11 mouse cellular contexts compared by ENCODE assay signal in the genomic region with DNA sequence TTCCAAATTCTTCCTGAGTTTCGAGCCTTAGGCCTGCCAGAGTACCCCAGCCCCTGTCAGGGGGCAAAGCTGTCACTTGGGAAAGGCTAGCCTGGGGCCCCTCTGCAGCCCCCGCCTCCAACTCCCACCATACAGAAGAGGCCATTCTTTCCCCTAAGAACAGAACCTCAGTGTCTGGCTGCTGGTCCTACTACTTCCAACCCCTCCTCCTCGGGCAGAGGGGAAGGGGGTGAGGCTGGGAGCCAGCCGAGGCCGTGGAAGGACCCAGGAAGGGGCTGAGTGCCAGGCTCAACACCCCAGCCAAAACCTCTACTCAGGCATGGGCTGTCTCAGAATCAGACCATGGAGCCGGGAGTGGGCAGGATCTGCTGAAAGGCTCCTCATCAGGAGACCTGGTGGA. TPM values are rescaled to one million over a fixed set of nuclear protein-coding genes. Genes with fewer than 3 reads are reported as not detected.
DNase-seq lines count a peak whose midpoint lies in the region; ATAC-seq and TF ChIP-seq lines count a peak whose summit lies in the region.
"Had no signal": no experiment of that assay in that cellular context is flagged by ENCODE, and none has a peak within 500 bp of the region (broad histone marks: within the 10 kb centered on the region; RNA-seq: fewer than 3 reads in every experiment).

No protein-coding gene starts in this region.

- H3K27ac ChIP-seq in layer of hippocampus, adult 2 months = peak overlapping the region; percentile 61; the same call in 1 of the 2 replicates
- peak overlapping the region; percentile 67 for H3K27ac ChIP-seq in forebrain, embryonic 15.5 days (replicated peaks)
- peak overlapping the region; percentile 75 for H3K27ac ChIP-seq in hindbrain, embryonic 15.5 days (replicated peaks)
- H3K27ac ChIP-seq in midbrain, postnatal 0 days (ENCODE audit: low read depth, low read length) = peak overlapping the region; percentile 57; the same call in 1 of the 2 replicates
- H3K27ac ChIP-seq: embryonic facial prominence, embryonic 13.5 days; heart, embryonic 13.5 days had no signal

- peak; percentile 36 to 48 for DNase-seq in layer of hippocampus, adult 2 months (ENCODE audit: low spot score in 2 of 2)
- DNase-seq in layer of hippocampus, adult 9-10 months (ENCODE audit: low spot score) = no peak
- DNase-seq in midbrain, postnatal 0 days (ENCODE audit: low spot score) = peak; percentile 77
- no peak for DNase-seq in spleen, postnatal 10 days (ENCODE audit: low spot score in 2 of 2)
- no peak for DNase-seq in spleen, postnatal 14 days (ENCODE audit: low spot score in 2 of 2)
- DNase-seq: cerebellum, adult 2 months; lung, adult 2 months had no signal

- no peaks in the 10 kb centered on the region for H3K36me3 ChIP-seq in forebrain, embryonic 15.5 days
- no peaks in the 10 kb centered on the region for H3K36me3 ChIP-seq in hindbrain, embryonic 15.5 days
- peaks cover 5% of the 10 kb centered on the region; the same call in 1 of the 2 replicates for H3K36me3 ChIP-seq in midbrain, postnatal 0 days (ENCODE audit: insufficient read depth, low read length)
- H3K36me3 ChIP-seq: embryonic facial prominence, embryonic 13.5 days had no signal

- no peak overlapping the region for H3K4me3 ChIP-seq in layer of hippocampus, adult 2 months
- H3K4me3 ChIP-seq in forebrain, embryonic 15.5 days = no peak overlapping the region
- no peak overlapping the region for H3K4me3 ChIP-seq in hindbrain, embryonic 15.5 days
- H3K4me3 ChIP-seq in midbrain, postnatal 0 days (ENCODE audit: low read depth, low read length) = no peak overlapping the region
- H3K4me3 ChIP-seq: embryonic facial prominence, embryonic 13.5 days; heart, embryonic 13.5 days had no signal

- no peaks in the 10 kb centered on the region for H3K9me3 ChIP-seq in forebrain, embryonic 15.5 days
- no peaks in the 10 kb centered on the region for H3K9me3 ChIP-seq in hindbrain, embryonic 15.5 days
- no peaks in the 10 kb centered on the region for H3K9me3 ChIP-seq in midbrain, postnatal 0 days (ENCODE audit: low read length)
- H3K9me3 ChIP-seq: embryonic facial prominence, embryonic 13.5 days; heart, embryonic 13.5 days had no signal

- peaks cover 39% of the 10 kb centered on the region for H3K4me1 ChIP-seq in forebrain, embryonic 15.5 days
- H3K4me1 ChIP-seq in hindbrain, embryonic 15.5 days (replicated peaks) = peaks cover 57% of the 10 kb centered on the region
- H3K4me1 ChIP-seq in midbrain, postnatal 0 days (ENCODE audit: insufficient read depth, low read length) = peaks cover 5% of the 10 kb centered on the region; the same call in 1 of the 2 replicates

- TF ChIP-seq CTCF in layer of hippocampus, adult 2 months (conservative IDR thresholded peaks at IDR 0.05) = no peak
- no peak for TF ChIP-seq CTCF in midbrain, postnatal 0 days (IDR thresholded peaks at IDR 0.05)

- H3K4me2 ChIP-seq in forebrain, embryonic 15.5 days (replicated peaks) = no peak overlapping the region
- no peak overlapping the region for H3K4me2 ChIP-seq in hindbrain, embryonic 15.5 days
- no peak overlapping the region for H3K4me2 ChIP-seq in midbrain, postnatal 0 days (ENCODE audit: low read depth, low read length, poor library complexity, severe bottlenecking)
- H3K4me2 ChIP-seq: embryonic facial prominence, embryonic 13.5 days; heart, embryonic 13.5 days had no signal

- H3K9ac ChIP-seq in forebrain, embryonic 15.5 days (replicated peaks) = no peak overlapping the region
- H3K9ac ChIP-seq in hindbrain, embryonic 15.5 days = no peak overlapping the region
- no peak overlapping the region for H3K9ac ChIP-seq in midbrain, postnatal 0 days (replicated peaks; ENCODE audit: low read length, poor library complexity, severe bottlenecking)
- H3K9ac ChIP-seq: embryonic facial prominence, embryonic 13.5 days; heart, embryonic 13.5 days had no signal

- no peaks in the 10 kb centered on the region for H3K27me3 ChIP-seq in forebrain, embryonic 15.5 days
- H3K27me3 ChIP-seq in hindbrain, embryonic 15.5 days = peaks cover 7% of the 10 kb centered on the region; the same call in 1 of the 2 replicates
- 0 out of 2 replicates have a peak, but pooled peaks cover 3% of the 10 kb centered on the region for H3K27me3 ChIP-seq in midbrain, postnatal 0 days (ENCODE audit: insufficient read depth, low read length)

- peak; percentile 49 for ATAC-seq in forebrain, embryonic 15.5 days (replicated peaks)
- peak; percentile 81 for ATAC-seq in hindbrain, embryonic 15.5 days (ENCODE audit: low FRiP score, low read depth)
- ATAC-seq in midbrain, postnatal 0 days (ENCODE audit: low FRiP score) = peak; percentile 60

- 51% methylated on average over 6 of the region's 6 CpGs for WGBS in forebrain, embryonic 15.5 days
- WGBS in hindbrain, embryonic 15.5 days = 57% methylated on average over 6 of the region's 6 CpGs
- 48% methylated on average over 6 of the region's 6 CpGs for WGBS in midbrain, postnatal 0 days

RNA-seq across cellular contexts. Expression of a gene that starts 8.1 kb away (rescaled TPM):
- 10 to 100 TPM; 18.1 to 20.1 TPM for total RNA-seq in layer of hippocampus, adult 2 months (2021)
- polyA plus RNA-seq in forebrain, embryonic 15.5 days (2015; fragmentation: Nextera tagmentation; extraction: Ambion mirVana) = 10.8 and 12.4 TPM in 2 replicates
- polyA plus RNA-seq in hindbrain, embryonic 15.5 days (2015; fragmentation: Nextera tagmentation; extraction: Ambion mirVana) = 15.1 and 17.5 TPM in 2 replicates
- total RNA-seq in midbrain, postnatal 0 days (2014; rRNA removed) = 7.8 and 8.5 TPM in 2 replicates
- polyA plus RNA-seq in midbrain, postnatal 0 days (2015; fragmentation: Nextera tagmentation; extraction: Ambion mirVana) = 12.2 and 12.9 TPM in 2 replicates

RNA-seq across cellular contexts. Expression of a gene that starts 8.5 kb away (rescaled TPM):
- total RNA-seq in layer of hippocampus, adult 2 months (2021) = 10 to 100 TPM; 20.5 to 20.6 TPM
- 19.0 and 24.1 TPM in 2 replicates for polyA plus RNA-seq in forebrain, embryonic 15.5 days (2015; fragmentation: Nextera tagmentation; extraction: Ambion mirVana)
- 19.1 and 20.4 TPM in 2 replicates for polyA plus RNA-seq in hindbrain, embryonic 15.5 days (2015; fragmentation: Nextera tagmentation; extraction: Ambion mirVana)
- total RNA-seq in midbrain, postnatal 0 days (2014; rRNA removed) = 13.0 and 19.3 TPM in 2 replicates
- 17.5 and 20.1 TPM in 2 replicates for polyA plus RNA-seq in midbrain, postnatal 0 days (2015; fragmentation: Nextera tagmentation; extraction: Ambion mirVana)

RNA-seq across cellular contexts. Expression of a gene that starts 16.1 kb away (rescaled TPM):
- 10 to 100 TPM; 67.3 to 74.6 TPM for total RNA-seq in layer of hippocampus, adult 2 months (2021)
- polyA plus RNA-seq in forebrain, embryonic 15.5 days (2015; fragmentation: Nextera tagmentation; extraction: Ambion mirVana) = 45.8 and 50.5 TPM in 2 replicates
- 68.7 and 70.2 TPM in 2 replicates for polyA plus RNA-seq in hindbrain, embryonic 15.5 days (2015; fragmentation: Nextera tagmentation; extraction: Ambion mirVana)
- total RNA-seq in midbrain, postnatal 0 days (2014; rRNA removed) = 53.3 and 57.3 TPM in 2 replicates
- 65.4 and 72.9 TPM in 2 replicates for polyA plus RNA-seq in midbrain, postnatal 0 days (2015; fragmentation: Nextera tagmentation; extraction: Ambion mirVana)

RNA-seq across cellular contexts. Expression of a gene that starts 45.4 kb away (rescaled TPM):
- total RNA-seq in layer of hippocampus, adult 2 months (2021) = under 1 TPM; 0.38 to 0.49 TPM
- polyA plus RNA-seq in forebrain, embryonic 15.5 days (2015; fragmentation: Nextera tagmentation; extraction: Ambion mirVana) = 0.10 TPM in 1 of 2 replicates, not detected in the other
- 0.17 and 0.34 TPM in 2 replicates for polyA plus RNA-seq in hindbrain, embryonic 15.5 days (2015; fragmentation: Nextera tagmentation; extraction: Ambion mirVana)
- total RNA-seq in midbrain, postnatal 0 days (2014; rRNA removed) = 0.16 and 0.42 TPM in 2 replicates
- 0.09 and 0.10 TPM in 2 replicates for polyA plus RNA-seq in midbrain, postnatal 0 days (2015; fragmentation: Nextera tagmentation; extraction: Ambion mirVana)

Comparison
In these comparisons a context has a peak if more than half of its experiments do, and no peak if none do; other contexts are left out.
1. DNase-seq: peak in layer of hippocampus, adult 2 months (2 of 2) and midbrain, postnatal 0 days (single experiment); none in layer of hippocampus, adult 9-10 months (single experiment), spleen, postnatal 10 days (0 of 2) and spleen, postnatal 14 days (0 of 2).
2. Peak in every context shown above with its lines, with median percentiles within 50 percentile points of each other: H3K27ac ChIP-seq and ATAC-seq.